Mouse (Mus musculus): ENCODE data around the gene Zfp451. TPM values are rescaled to one million over a fixed set of nuclear protein-coding genes. Genes with fewer than 3 reads are reported as not detected.

Zfp451 gene
- polyA plus RNA-seq, 1 experiment: 40.4 TPM

DNA sequence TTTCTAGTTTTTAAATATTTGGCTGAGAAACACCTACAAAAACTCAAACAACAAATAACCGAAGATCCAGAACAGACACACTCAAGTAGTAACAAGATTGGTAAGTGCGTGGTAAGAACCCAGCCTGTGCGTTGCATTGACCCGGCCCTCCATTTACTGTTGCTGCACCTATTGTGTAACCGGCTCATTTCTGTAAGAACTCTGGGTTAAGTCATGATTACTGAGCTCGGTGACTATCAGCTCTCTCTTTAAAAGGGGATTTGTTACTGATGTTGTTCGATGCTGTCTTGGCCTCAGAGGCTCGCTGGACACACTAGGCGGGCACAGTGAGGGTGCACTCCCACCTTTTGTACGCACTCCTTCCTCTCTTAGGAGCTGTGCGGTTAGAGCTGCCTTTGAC is 76.1 kb downstream of the Zfp451 start:
- no peak for TF ChIP-seq CTCF (IDR thresholded peaks at IDR 0.05; ENCODE audit: borderline replicate concordance, extremely low read depth, insufficient read depth, insufficient read length)
- TF ChIP-seq POLR2A (IDR thresholded peaks at IDR 0.05; ENCODE audit: borderline replicate concordance, extremely low read depth, insufficient read depth, insufficient read length, poor library complexity, severe bottlenecking): no peak
- DNase-seq (ENCODE audit: low read depth): no peak

DNA sequence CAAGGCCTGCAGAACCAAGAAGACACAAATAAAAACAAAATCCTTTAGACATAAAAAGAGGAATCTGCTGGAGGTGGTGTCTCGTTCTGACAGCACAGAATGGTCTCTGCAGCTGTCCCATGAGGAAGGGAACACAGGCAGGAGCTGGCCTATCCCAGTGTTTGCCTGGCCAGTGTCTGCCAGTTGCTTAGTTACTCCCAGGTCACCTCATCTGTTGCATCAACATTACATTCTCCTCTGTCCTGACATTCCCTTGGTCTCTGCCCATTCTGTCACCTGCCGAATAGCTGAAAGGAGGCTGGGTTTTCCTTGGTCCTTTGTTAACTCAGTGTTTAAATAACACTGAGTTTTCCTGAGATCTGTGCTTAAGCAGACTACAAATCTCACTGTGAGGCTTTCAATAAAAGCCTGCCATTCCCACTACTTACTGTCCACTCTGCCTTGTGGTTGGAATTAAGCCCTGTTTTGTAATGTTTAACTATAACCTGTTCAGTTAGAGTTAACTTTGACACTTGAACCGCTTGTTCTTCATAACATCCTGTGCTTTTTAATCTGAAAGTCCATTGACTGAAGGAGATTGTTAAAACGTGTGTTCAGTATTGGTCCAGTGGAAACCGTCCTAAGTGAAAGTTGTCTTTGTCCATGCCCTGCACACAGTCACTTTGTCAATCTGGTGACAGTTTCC is 80.3 kb downstream of the Zfp451 start:
- no peak for DNase-seq (ENCODE audit: low read depth)
- TF ChIP-seq CTCF (IDR thresholded peaks at IDR 0.05; ENCODE audit: borderline replicate concordance, extremely low read depth, insufficient read depth, insufficient read length): no peak
- TF ChIP-seq POLR2A (IDR thresholded peaks at IDR 0.05; ENCODE audit: borderline replicate concordance, extremely low read depth, insufficient read depth, insufficient read length, poor library complexity, severe bottlenecking): no peak

DNA sequence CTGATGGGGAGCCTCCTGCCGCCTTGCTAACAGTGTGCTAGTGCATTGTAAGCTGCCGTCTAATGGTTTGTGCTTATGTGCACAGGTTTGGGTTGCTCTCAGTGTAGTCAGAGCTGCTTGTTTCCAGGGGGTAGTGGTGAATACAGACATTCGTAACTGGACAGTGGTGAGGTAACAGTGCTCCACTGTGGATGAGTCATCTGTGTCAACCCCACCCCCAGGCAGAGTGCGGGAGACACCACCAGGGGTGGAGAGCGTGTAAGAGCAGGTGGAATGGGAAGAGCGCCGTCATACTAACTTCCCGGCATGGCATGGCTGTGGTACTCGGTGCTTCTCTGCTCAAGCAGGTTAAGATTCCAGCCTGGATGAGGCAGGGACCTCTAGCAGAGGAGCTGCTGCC is 81.4 kb downstream of the Zfp451 start:
- DNase-seq (ENCODE audit: low read depth): no peak
- no peak for TF ChIP-seq POLR2A (IDR thresholded peaks at IDR 0.05; ENCODE audit: borderline replicate concordance, extremely low read depth, insufficient read depth, insufficient read length, poor library complexity, severe bottlenecking)
- TF ChIP-seq CTCF (IDR thresholded peaks at IDR 0.05; ENCODE audit: borderline replicate concordance, extremely low read depth, insufficient read depth, insufficient read length): no peak

DNA sequence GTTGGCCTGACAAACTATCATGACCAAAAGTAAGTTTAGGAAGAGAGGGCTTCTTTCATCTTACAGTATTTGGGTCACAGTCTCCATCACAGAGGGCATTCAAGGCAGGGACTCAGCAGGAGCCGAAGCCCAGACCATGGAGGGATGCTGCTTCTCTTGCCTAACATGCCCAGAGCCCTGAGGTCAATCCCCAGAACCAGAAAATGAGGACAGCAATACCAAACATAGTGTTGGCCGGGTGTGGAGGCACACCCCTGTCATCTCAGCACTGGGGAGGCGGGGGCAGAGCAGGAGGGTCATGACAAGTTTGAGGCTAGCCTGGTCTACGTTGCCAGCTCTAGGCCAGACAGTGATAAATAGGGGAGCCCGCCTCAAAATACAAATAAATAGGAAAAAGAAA is 89.3 kb downstream of the Zfp451 start:
- TF ChIP-seq POLR2A (IDR thresholded peaks at IDR 0.05; ENCODE audit: borderline replicate concordance, extremely low read depth, insufficient read depth, insufficient read length, poor library complexity, severe bottlenecking) (no peak), CTCF (IDR thresholded peaks at IDR 0.05; ENCODE audit: borderline replicate concordance, extremely low read depth, insufficient read depth, insufficient read length) (no peak)
- no peak for DNase-seq (ENCODE audit: low read depth)

DNA sequence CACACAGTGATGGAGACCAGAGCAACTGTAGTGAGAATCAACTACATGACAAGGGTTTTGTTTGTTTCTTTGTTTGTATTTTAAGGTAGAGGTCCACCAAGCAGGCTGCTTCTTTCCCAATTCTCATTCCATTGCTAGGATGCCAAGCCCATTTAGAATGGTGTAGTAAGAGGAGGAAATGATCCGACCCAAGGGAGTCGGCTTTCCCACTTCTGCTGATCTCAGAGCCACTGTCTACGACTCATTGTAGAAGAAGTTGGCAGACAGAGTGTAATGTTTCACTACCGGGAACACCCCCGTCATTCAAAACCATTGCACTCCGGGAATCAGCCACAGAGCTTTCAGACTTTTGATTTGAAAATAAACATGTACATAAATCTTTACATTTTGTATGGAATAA is 89.9 kb downstream of the Zfp451 start:
- TF ChIP-seq POLR2A (IDR thresholded peaks at IDR 0.05; ENCODE audit: borderline replicate concordance, extremely low read depth, insufficient read depth, insufficient read length, poor library complexity, severe bottlenecking): no peak
- no peak for TF ChIP-seq CTCF (IDR thresholded peaks at IDR 0.05; ENCODE audit: borderline replicate concordance, extremely low read depth, insufficient read depth, insufficient read length)
- no peak for DNase-seq (ENCODE audit: low read depth)

- DNase-seq (ENCODE audit: low read depth): peak; percentile 15
- no peak for TF ChIP-seq CTCF (IDR thresholded peaks at IDR 0.05; ENCODE audit: borderline replicate concordance, extremely low read depth, insufficient read depth, insufficient read length)
- no peak for TF ChIP-seq POLR2A (IDR thresholded peaks at IDR 0.05; ENCODE audit: borderline replicate concordance, extremely low read depth, insufficient read depth, insufficient read length, poor library complexity, severe bottlenecking)
Observed at GRCm38 (mm10) chr1:33721020-33721419, 93.4 kb downstream of the Zfp451 start.

DNA sequence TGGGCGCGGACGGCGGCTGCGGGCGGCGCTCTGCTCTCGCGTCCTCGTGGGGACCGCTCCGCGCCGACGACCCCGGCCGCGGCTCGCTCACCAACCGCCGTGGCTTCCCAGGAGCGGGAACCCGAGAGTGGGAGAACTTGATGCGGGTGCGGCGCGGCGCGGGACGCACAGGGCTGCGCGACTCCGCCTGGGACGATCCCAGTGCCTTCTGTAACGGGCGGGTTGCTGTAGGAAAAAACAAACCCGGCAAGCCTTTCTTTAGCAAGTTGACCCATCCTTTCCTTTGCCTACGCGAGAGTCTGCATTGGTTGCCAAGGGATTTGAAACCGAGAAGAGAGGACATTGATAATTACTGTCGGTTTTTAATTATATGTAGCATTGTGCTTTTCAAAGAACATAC is 94.2 kb downstream of the Zfp451 start:
- no peak for DNase-seq (ENCODE audit: low read depth)
- TF ChIP-seq CTCF (IDR thresholded peaks at IDR 0.05; ENCODE audit: borderline replicate concordance, extremely low read depth, insufficient read depth, insufficient read length) (no peak), POLR2A (IDR thresholded peaks at IDR 0.05; ENCODE audit: borderline replicate concordance, extremely low read depth, insufficient read depth, insufficient read length, poor library complexity, severe bottlenecking) (no peak; the same call in 1 of the 2 replicates)

DNA sequence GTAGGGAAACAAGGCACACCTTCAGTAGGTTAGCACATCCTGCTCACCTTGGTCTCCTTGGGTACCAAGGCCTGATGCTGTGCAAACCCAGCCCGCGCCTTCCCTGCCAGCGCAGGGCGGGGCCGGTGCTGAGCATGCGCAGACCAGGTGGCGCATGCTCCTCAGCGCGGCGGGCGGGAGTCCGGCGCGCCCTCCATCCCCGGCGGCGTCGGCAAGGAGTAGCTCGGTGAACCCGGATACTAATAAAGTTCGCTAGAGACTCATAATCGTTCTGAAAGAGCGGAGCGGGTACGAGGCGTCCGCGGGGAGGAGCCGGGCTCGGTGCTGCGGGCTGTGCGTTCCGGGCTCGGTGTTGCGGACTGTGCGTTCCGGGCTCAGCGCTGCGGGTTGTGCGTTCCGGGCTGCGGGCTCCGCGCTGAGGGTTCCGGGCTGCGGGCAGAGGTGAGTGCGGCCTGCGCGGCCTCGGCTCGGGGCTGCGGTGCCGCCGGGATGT is 94.6 kb downstream of the Zfp451 start, which contains the start of gene Rab23:
Rab23 (plus strand) TSS at position 155 of the 493 bp plus-strand sequence.
- TF ChIP-seq CTCF (IDR thresholded peaks at IDR 0.05; ENCODE audit: borderline replicate concordance, extremely low read depth, insufficient read depth, insufficient read length) (no peak), POLR2A (IDR thresholded peaks at IDR 0.05; ENCODE audit: borderline replicate concordance, extremely low read depth, insufficient read depth, insufficient read length, poor library complexity, severe bottlenecking) (peak; percentile 54; the same call in 1 of the 2 replicates)
- peak; percentile 96 for DNase-seq (ENCODE audit: low read depth)

DNA sequence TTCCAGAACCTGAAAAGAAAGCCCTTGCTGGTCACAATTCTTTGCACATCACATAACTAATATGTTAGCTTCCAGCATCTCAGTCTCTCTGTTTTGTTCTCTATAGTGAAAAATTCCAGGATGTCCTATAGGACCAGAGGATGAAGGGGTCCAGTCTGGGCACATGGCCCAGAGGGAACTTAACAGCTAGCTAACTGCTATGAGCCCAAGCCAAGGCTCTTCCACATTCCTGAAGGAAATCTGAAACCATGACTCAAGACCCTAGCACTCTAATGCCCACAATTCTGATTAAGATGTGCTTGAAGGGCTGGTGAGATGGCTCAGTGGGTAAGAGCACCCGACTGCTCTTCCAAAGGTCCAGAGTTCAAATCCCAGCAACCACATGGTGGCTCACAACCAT is 96.8 kb downstream of the Zfp451 start:
- no peak for TF ChIP-seq CTCF (IDR thresholded peaks at IDR 0.05; ENCODE audit: borderline replicate concordance, extremely low read depth, insufficient read depth, insufficient read length)
- no peak for DNase-seq (ENCODE audit: low read depth)

DNA sequence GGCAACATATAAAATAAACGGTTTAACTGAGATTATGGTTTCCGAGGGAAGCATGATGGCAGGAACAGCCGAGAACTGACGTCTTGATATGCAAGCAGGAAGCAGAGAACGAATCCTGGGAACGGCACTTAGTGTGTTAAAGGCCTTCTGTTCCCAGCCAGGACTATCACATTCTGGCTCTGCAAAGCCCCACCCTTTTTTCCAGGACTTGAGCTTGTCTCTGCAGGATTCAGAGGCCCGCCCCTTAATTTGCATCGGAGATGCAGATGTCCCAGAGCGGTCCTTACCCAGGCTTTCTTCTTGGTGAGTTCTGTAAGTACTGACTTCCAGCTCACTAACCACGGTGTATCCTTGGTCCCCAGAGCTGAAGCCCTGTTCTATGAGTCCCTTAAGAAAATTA is 99.6 kb downstream of the Zfp451 start:
- peak; percentile 81 for DNase-seq (ENCODE audit: low read depth)
- TF ChIP-seq CTCF (IDR thresholded peaks at IDR 0.05; ENCODE audit: borderline replicate concordance, extremely low read depth, insufficient read depth, insufficient read length) (no peak), POLR2A (IDR thresholded peaks at IDR 0.05; ENCODE audit: borderline replicate concordance, extremely low read depth, insufficient read depth, insufficient read length, poor library complexity, severe bottlenecking) (no peak)

DNA sequence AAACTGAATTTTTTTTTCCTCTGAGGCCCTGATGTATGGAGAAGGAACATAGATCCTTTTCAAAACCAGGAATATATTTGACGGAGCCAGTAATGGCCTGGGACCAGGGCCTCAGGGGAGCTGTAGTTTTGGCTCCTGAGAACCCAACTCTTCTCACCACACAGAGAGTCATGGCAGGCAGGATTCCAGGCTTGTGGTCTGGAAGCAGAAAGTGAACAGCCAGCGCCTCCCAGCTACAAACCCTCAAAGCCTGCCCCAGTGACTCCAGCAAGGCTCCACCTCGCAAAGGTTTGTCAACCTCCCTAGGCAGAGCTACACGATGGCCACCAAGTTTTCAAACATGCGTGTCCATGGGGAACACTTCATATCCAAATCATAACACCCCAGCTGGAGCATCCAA is 102.4 kb downstream of the Zfp451 start:
- no peak for TF ChIP-seq POLR2A (IDR thresholded peaks at IDR 0.05; ENCODE audit: borderline replicate concordance, extremely low read depth, insufficient read depth, insufficient read length, poor library complexity, severe bottlenecking)
- TF ChIP-seq CTCF (IDR thresholded peaks at IDR 0.05; ENCODE audit: borderline replicate concordance, extremely low read depth, insufficient read depth, insufficient read length): no peak
- DNase-seq (ENCODE audit: low read depth): no peak

Other genes starting within 250 kb of the Zfp451 start
- gene Prim2, start 144.8 kb downstream of the Zfp451 start, polyA plus RNA-seq (2012; rRNA removed): 22.4 and 26.5 TPM in 2 replicates
- 17.1 and 19.8 TPM in 2 replicates for gene Rab23, start 94.7 kb downstream of the Zfp451 start, polyA plus RNA-seq (2012; rRNA removed)
- 15.5 and 18.5 TPM in 2 replicates for gene Bag2, start 56.8 kb downstream of the Zfp451 start, polyA plus RNA-seq (2012; rRNA removed)
- 21.8 and 25.5 TPM in 2 replicates for gene Bend6, start 93.2 kb upstream of the Zfp451 start, polyA plus RNA-seq (2012; rRNA removed)
- gene Dst, start 93.6 kb upstream of the Zfp451 start, polyA plus RNA-seq (2012; rRNA removed): 45.3 and 96.0 TPM in 2 replicates